Mouse (Mus musculus): ENCODE measurements at regions not wholly inside any gene's neighbourhood (a gene's known extent, or its start where the extent isn't known, plus 50 kb on each side); places are given as distances from the start of the nearest gene placed in this dataset.

DNA sequence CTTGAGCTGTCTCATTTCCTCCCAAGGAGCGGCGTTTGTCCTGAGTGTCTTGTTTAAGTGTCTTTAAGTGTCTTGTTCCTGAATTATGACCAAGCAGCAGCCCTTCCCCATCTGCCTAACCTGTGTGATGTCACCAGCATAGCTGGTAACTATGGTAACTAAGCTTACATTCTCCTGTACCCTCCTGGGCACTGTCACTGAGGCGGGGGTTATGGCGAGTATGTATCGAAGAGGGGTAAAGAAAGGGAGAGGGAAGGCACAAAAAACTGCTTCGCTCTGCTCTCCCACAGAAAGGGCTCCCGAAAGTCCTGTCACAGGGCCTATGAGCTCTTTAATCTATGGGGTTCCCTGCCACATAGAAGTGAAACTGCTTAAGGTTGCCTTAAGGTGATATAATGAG, 89.6 kb downstream of the Ppp4r2 start:
- DNase-seq = no peak

DNA sequence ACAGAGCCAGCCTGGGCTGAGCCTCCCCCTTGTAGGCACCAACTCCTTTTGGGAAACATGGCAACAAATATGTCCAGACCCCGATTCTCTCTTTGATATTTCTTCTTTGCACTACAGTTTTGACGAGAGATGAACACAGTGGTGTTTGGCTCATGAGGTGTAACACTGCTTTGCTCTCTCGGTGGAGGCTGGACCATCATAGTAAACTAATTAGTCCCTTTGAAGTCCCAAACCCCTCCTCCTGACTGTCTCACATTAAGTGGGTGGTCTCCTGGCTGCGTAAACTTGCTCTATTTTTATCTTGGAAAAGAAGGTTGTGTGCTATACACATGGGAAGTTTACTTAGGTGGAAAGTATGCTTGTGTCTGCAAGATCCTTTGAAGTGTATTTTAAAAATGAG, 90.3 kb downstream of the Ppp4r2 start:
- DNase-seq = no peak

DNA sequence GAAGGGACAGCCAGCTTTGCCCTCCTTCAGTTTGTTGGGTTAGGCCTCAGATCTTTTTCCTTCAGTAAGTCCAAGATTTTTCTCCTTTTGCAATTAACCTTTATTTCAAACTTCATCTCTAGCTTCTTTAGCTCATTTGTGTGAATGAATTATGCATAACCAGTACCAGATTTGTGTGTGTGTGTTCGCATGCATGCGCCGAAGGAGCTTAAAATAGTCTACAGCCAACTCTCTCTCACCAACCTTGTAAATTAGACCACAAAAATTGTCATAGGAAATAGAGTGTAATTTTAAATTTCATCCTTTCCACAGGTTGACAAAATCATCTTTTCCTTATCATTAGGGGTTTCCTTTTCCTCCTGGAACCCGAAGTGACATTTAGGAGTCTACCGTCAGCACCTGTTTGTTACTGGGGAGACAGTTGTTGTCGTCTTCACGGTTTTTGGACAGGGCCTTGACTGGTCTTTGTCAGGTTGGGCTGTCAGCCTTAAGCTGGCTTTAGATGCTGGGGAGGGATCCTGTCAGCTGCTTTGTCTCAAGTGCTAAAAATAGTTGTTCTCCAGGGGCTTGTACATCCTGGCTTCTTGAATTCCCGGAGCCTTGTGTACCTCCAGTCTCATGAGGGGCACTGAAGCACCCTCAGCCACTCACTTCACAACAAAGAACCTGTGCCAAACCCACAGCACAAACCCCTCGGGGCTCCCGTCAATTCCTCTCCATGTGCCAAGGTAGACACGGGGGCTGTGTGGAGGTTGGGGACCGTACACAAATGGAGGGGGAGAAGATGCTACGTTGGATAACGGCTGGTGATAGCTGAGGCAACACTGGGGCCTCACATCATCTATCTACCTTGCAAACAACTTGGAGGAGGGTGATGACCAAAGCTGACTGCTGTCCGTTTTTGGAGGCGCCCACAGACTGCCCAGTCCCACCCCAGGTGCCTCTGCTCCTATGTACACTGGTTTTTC, 95.7 kb downstream of the Ppp4r2 start:
- DNase-seq = no peak

DNA sequence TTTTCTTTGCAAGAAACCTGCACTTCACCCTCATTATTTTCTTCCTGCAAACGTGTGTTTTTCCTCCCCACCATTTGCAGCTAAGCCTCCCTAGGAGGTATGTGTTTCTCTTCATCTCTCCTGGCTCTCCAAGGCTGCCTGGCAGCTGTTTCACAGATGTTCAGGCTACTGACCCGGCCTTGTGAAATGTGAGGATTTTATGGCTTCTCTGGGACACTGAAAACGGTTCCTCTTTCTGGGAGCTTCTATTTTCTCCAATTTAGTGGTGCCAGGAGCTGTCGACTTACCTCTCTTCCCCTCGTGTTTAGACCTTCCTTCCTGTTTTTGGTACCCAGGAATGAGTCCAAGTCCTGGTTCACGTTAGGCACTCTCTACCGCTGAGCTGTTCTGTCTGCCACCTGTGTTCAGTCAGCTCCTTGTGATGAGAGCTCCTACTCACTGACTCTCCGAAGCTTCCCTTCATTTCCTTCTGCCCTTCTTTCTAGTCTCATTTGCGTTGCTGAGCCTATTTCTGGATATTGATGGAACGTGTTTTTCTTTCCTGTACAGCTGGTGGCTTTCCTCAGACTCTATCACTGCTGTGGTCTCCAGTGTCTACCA, 96.4 kb downstream of the Ppp4r2 start:
- no peak for DNase-seq

DNA sequence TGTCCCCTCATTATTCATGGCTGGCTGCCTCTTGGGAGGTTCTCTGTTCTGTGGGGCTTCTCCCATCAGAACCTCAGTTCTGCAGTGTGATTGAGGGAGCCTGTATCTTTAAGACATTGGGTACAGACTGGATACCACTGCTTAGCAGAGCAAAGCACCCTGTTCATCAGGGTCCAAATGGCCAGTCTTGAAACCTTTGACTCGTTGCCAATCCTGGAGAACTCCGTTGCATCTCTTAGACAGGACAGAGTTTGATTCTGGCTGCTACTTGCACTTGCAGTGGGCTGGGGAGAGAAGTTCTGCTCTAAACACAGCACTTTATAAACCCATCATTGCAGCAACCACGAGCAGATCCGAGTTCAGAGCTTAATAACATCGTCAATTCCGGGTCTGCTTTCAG, 97.3 kb downstream of the Ppp4r2 start:
- peak; percentile 52 for DNase-seq

DNA sequence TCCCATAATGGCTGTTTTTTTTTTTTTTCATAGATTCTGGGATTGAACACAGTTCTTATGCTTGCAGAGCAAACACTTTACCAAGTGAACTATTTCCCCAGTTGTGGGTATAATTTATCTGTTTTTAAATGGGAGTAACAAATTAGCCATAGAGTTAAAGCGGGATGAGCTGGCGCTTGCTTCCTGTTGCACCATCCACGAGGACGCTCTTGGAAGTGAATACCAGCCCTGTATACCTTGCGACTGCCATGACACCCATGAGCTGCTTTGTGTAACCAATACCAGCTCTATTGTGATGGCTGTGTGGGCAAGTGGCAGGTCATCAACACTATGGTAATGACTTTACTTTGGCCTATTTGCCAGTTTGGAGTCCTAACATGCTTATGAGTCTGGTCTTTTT, 101.0 kb downstream of the Ppp4r2 start:
- no peak for DNase-seq

DNA sequence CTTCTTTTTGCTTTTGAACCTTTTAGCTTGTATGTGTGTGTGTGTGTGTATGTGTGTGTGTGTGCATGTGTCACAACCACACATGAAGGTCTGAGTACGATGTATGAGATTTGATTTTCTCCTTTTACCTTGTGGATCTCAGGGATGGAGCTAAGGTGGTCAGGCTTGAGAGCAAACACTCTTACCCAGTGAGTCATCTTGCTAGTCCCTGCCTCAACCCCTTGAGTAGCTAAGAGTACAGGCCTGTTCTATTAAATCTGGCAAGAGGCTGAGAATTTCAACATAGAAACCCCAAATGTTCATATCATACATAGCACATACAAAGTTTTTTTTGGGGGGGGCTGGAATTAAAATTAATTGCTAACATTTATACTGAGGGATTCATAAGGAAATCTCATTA, 104.4 kb downstream of the Ppp4r2 start:
- DNase-seq = no peak

DNA sequence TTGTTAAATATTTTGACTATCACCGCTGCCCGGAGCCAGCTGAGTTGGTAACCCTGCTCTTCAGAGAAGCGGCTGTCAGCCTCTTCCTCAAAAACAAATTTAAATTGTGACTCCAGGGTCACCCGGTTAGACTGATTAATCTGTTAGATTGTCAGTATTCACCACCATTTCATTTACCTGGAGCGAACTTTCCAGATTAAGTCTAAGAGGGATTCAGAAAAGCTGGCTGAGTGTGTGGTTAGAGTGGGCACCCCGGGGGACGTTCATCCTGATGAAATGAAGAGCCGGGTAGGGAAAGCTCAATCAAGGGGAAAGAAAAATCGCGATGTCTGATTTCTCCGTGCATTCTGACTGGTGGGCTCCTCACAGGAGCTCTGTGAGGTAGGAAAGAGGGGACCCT, 105.0 kb downstream of the Ppp4r2 start:
- no peak for DNase-seq

DNA sequence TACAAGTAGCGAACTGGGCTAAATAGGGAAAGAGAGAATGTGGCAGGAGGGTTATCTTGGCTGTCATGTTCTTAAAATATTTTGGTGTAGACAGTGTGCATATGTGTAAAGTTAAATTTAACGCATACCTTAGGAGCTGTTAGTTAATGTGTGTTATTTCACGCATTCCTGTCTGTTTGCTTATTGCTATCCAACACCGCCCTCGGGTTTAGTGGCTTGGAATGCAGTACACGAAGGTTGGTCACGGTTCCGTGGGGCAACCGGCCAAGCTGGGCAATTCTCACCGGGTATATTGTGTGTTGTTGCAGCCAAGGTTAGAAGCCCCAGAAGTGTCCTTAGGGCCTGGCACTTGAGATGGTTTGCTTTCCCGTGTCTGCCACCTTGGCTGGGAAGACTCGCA, 105.6 kb downstream of the Ppp4r2 start:
- peak; percentile 79 for DNase-seq

DNA sequence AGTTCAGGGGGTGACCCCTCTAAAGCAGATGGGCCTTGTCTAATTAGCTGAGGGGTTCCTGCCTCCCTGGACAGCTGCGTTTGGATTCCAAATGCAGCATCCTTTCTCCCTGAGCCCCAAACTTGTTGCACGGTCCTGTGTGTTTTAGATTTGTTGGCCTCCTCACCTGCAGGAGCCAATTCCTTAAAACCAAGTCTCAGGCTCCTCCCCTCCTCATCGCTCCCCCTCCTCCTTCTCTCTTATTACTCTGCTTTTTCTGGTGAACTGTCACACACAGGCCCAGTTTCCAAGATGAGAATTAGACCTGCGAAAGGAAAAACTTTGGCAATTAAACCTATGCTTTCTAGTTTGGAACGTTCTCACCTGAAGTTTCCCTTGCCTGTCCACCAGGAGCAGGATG, 106.3 kb downstream of the Ppp4r2 start:
- DNase-seq = no peak

DNA sequence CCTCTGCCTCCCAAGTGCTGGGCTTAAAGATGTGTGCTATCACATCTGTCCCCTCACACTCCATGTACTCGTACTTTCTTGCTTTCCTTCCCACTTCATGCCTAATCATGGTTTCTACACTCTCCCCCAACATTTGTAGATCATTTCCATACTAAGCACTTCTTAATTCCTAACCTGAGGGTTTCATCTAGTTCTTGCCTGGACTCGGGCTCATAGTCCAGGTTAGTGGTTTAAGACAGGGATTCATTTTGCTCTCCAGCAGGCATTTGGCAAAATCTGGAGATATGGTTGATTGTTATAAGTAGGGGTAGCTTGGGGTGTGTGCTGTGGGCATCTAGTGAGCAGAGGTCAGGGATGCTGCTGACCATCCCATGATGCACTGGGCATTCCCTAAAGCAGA, 108.3 kb downstream of the Ppp4r2 start:
- no peak for DNase-seq

DNA sequence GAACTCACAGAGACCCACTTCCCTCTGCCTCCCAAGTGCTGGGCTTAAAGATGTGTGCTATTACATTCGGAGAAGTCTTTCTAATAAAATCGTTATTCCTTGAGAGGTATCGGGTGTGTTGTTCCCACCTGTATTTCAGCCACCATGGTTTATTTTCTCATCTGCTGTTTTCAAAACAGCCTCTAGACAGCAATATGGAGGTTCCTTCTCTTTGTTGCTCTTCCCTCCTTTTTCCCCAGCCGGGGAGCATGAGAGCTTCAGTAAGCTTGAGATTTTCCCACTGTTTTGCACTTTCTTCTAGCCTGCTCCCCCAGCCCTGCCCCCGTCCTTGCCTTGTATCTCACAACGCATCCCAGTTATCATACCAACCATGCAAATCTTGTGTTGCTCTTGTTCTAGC, 109.5 kb downstream of the Ppp4r2 start:
- DNase-seq = no peak

DNA sequence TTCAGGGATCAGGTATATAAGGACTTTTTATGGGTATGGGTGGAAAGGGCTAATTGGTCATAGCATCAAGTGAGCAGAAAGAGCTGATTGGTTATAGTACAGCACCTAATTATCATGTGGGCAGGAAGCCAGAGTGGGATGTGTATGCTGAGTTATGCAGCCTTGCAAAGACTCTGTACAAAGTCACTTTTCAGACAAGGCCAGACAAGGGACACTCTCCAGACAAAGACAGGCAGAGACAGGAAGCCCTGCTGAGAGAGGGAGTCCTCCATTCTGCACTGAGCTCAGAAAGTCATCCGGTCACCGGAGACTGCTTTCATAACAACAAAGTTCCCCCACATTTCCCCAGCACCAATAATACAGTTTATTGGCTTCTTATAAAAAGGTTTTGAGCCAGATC, 112.4 kb downstream of the Ppp4r2 start:
- DNase-seq = no peak

DNA sequence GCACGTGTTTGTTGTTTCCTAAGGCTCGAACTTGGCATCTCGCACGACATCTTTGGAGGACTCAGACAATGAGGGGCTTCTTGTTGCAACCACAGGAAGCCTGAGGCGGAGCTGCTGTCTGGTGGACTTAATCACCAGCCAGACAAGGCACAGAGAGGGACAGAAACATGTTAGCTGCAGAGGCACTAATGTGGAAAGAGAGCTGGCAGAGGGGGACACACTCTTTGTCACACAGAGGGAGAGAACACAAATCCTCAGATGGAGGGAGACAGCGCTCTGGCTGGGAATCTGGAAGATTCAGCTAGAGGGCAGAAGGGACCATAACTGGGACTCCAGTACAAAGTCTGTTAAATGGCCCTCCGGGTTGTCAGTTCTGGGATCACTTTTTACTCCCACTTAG, 114.9 kb downstream of the Ppp4r2 start:
- DNase-seq = no peak

DNA sequence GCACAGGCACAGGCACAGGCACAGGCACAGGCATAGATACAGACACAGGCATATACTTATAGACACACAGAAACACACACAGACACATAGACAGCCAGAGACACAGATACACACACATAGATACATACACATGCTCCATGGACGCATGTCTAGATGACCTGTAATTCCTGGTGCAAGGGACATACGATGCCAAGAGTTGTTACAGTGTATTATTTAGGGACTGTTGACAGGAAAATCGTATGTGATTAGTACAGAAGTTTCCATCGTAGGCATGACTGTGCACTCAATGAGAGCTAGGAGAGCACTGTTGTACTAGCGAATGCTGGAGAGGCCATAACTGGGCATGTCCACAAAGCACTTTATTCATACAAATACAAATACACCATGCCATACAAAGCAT, 118.2 kb downstream of the Ppp4r2 start:
- DNase-seq = no peak

DNA sequence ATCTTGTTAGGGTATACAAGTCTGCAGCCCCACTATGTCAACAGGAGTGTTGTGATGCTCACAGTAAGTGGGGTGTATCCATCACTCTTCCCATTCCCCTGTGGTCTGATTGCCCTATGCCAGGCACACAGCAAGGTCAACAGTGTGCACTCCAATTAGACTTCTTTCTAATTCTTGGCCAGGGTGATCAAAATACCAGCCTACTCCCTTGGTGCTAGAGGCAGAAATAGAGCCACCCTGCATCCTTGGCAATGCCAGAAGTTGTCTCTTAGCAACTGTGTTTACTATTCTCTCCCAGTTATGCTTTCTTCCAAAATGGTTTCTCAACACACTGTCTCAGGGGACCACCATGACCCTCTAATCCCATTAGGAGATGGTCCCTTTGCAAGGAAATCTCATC, 119.0 kb downstream of the Ppp4r2 start:
- DNase-seq = no peak

DNA sequence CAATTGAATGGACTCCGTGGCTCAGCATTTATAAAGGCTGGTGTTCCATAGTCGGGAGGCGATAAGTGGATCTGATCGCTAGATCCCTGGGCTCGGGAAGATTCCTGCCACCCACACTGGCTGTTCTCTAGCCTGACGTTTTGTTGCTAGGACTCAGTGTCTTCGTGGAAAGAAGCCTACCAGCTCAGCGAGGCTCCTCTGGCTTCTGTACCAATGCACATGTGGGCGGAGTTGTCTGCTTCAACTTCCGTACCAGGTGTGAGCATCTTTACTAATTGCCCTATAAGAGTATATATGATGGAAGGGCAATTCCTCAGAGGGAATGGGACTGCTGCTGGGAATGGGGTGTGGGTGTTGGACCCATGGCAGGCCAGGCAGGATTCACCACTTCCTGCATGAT, 121.1 kb downstream of the Ppp4r2 start:
- no peak for DNase-seq

DNA sequence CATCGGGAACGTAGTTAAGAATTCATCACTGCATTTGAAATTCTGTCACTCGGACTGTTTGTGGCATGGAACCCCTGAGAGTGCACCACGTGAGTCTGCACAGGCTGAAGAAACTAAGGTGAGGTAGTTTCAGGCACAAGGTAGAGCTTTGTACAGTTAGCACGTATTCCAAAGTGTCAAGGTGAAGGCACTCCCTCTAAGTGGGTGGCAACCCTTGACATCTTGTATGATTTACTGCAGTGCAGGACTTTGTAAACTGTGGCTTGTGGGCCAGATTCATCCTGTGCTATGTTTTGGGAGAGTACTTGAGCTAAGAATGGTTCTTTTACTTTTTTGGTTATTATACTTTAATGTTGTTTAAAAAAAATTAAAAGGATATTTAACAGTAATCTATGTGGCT, 133.1 kb downstream of the Ppp4r2 start:
- DNase-seq = no peak

DNA sequence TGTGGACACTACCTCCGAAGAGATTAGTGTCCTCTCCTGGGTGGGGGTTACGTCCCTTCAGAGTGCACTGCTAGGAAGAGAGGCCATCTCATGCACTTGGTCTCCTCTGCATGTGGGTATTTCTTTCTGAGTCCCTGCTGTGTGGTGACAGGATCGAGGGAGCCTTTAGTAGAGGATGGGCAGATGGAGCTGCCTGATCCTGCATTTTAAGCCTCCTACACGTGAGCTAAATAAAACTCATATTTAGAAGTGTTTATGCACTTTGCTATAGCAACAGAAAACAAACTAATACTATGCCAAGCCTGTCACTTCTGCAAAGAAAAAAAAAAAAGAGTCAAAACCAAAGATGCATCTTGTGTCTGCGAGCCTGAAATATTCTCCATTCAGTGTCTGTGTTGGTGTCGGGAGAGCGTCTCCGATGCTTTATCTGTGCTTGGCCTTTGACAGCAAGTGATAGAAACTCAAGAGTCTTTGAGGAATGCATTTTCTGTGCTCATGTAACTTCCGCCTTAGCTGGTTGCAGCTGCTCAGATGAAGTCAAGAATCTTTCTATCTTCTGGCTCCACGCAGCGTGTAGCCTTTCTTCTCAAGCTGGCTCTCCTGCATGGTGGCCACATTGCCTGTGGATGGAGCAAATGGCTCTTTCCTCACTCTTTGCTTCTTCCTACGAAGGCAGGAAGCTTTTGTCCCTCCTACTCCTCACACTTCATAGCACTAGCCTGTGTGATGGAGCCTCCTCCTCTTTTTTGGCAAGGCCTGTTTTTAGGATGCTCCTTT, 134.8 kb downstream of the Ppp4r2 start:
- DNase-seq = no peak

DNA sequence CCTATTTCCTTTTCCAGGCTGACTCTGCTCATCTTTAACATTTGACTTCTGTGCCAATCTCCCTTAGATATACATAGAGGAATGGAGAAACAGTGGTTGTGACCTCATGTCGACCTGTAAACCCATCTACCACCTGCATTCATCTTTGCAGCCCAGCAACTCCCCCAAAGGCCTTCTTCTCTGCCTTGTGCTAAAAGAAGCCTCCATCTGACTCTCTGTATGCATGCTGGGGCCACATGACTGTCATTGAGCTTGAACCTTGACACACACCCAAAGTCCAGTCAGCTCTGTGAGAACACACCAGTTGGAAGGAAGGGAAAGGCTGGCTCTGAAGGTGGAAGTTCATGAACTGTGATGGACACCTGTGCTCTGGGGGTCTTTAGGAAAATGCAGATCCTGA, 135.5 kb downstream of the Ppp4r2 start:
- DNase-seq = no peak

DNA sequence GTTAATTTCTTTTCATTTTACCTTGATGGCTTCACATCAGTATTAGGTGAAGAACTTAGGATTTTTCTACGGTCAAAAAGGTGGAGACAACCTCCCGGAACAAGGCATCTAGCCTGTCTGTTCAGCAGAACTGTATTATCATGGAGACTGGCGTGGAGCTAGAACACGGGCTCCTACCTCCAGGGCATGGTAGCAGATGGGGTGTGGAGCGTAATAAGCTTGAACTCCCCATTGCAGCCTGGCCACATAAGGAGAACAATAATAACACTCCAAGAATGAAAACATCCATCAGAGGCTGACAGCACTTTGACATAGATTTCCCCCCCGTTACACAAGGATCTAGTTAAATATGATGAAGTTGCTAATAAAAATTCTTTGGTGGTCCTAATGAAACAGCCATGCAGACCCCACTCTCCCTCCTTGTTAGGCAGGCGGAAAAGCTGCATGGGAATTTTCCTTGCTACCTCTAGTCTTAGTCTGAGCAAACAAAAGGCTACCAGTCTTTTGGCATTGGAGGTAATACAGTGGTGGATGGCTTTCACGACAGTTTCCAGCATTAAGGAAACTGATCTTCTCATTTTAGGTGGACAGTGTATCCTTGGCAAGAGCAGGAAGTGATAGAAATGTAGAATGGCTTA, 137.5 kb downstream of the Ppp4r2 start:
- no peak for DNase-seq

DNA sequence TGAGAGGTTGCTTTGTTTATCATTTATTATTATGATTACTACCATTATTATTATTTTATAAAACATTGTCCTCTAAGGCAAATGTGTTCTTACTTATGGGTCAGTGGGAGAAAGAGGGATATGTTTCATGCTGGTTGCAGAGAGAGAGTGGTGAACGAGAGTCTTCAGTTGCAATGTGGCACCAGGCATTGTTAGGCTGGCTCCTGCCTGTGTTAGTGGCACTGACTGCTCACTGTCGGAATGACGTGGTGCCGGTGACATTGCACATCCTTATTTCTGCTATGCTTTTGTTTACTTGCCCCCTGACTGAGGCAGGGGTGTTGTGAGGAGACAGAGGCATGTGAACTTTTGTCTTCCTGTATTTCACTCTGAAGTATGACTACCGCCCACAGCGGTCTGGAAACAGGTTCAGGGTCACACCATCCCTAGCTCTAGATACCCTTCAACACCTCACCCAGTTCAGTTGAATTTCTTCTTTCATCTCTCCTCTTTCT, 138.1 kb downstream of the Ppp4r2 start:
- no peak for DNase-seq
